Mouse (Mus musculus): ENCODE results near the gene Gm49325.
A peak's percentile ranks its signal among the peaks of the same experiment; 100 is the strongest.

GRCm38 (mm10) chr10:77566651-77567050 lies 39.3 kb upstream of the Gm49325 start:
- peak; percentile 69 for TF ChIP-seq CTCF (IDR thresholded peaks at IDR 0.05; ENCODE audit: borderline replicate concordance, extremely low read depth, insufficient read depth, insufficient read length)
- no peak for TF ChIP-seq POLR2A (IDR thresholded peaks at IDR 0.05; ENCODE audit: borderline replicate concordance, extremely low read depth, insufficient read depth, insufficient read length, poor library complexity, severe bottlenecking)

All from brain, embryonic 14.5 days (tissue).